Mouse (Mus musculus): ENCODE measurements around the gene Elf4.

GRCm38 (mm10) chrX:48433527-48433899 is 29.4 kb downstream of the Elf4 start:
- TF ChIP-seq CTCF (IDR thresholded peaks at IDR 0.05; ENCODE audit: control insufficient read depth, insufficient read depth, low read length) (no peak), POLR2A (IDR thresholded peaks at IDR 0.05; ENCODE audit: borderline replicate concordance, control insufficient read depth, low read depth, low read length) (no peak)
